Mouse (Mus musculus) midbrain, embryonic 10.5 days (tissue): ENCODE measurements around the gene Ipo4. TPM values are rescaled to one million over a fixed set of nuclear protein-coding genes. Genes with fewer than 3 reads are reported as not detected.

Source experiments
- DNase-seq: peaks from one replicate; pipeline ENCODE4 v3.0.0-alpha.2; 2017; ENCODE audit warnings: low spot score
- H3K27ac ChIP-seq: fragments of 300-500 bp; sonication (generic); replicated peaks from 2 replicates; pipeline ENCODE4 v1.5.1; 2016; ENCODE audit warnings: mild to moderate bottlenecking
- H3K27me3 ChIP-seq: fragments of 300-500 bp; sonication (generic); 2 replicates; pipeline ENCODE4 v1.6.1; 2016; ENCODE audit warnings: low read depth, mild to moderate bottlenecking; ENCODE audit not compliant: poor library complexity, severe bottlenecking
- H3K36me3 ChIP-seq: fragments of 300-500 bp; sonication (generic); 2 replicates; pipeline ENCODE4 v1.6.1; 2016; ENCODE audit warnings: mild to moderate bottlenecking, moderate library complexity
- H3K4me1 ChIP-seq: fragments of 300-500 bp; sonication (generic); 2 replicates; pipeline ENCODE4 v1.6.1; 2016
- H3K4me3 ChIP-seq: fragments of 300-500 bp; sonication (generic); 2 replicates; pipeline ENCODE4 v1.5.1; 2016; ENCODE audit warnings: mild to moderate bottlenecking, moderate library complexity
- H3K9me3 ChIP-seq: fragments of 300-500 bp; sonication (generic); replicated peaks from 2 replicates; pipeline ENCODE4 v1.6.1; 2016; ENCODE audit warnings: mild to moderate bottlenecking
- whole genome bisulfite sequencing: fragments of 180-500 bp; shearing (Covaris S2); methylation state at CpG from one replicate; pipeline ENCODE4 v1.1.7; 2016; 5-methylcytosine and 5-hydroxymethylcytosine counted together
- polyA plus RNA-seq: library from polyadenylated mRNA; unstranded; fragments of >200 nt; fragmentation: Nextera tagmentation; extraction: Ambion mirVana; gene quantifications from 2 replicates; pipeline ENCODE4 v1.2.1, GENCODE M21; 2016

Gene Ipo4
- polyA plus RNA-seq: 94.1 and 100 TPM in 2 replicates

- peak within 1 kb of the TSS; percentile 86 for H3K27ac ChIP-seq
These were observed at the start of gene Ipo4 for GRCm38 (mm10) chr14:55635523-55636007. Ipo4 (minus strand) TSS chr14:55635957.

DNA sequence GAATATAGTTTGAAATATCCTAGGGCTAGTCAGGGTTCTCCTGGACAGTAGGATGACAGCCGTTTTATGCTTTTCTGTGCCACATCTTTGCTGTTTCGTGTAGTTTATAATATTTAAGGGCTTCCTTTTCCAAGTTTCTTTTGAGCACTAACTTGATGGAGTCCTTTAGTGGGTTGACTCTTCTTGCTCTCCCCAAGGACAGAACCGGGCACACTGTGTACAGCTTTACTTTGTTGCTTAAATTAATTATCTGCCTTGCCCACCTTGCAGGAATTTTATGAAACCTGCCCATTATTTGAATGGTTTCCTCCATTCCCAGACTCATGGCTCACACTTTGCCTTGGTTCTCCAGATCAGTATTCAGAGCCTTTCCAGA is 46.3 kb upstream of the Ipo4 start:
- H3K4me3 ChIP-seq: peak overlapping the region; percentile 91
- H3K4me1 ChIP-seq: peaks cover 16% of the 10 kb centered on the region
- WGBS: 15% methylated on average over 3 of the region's 3 CpGs
- peaks cover 34% of the 10 kb centered on the region for H3K36me3 ChIP-seq
- no peaks in the 10 kb centered on the region for H3K9me3 ChIP-seq
- no peaks in the 10 kb centered on the region for H3K27me3 ChIP-seq
- peak overlapping the region; percentile 93 for H3K27ac ChIP-seq
- DNase-seq: no peak

More at GRCm38 (mm10) chr14:55635523-55636007, at the start of gene Ipo4:
- Histone ChIP-seq H3K27me3 (no peaks in the 10 kb centered on the region), H3K9me3 (no peaks in the 10 kb centered on the region), H3K36me3 (peaks cover 83% of the 10 kb centered on the region), H3K4me3 (peak within 1 kb of the TSS; percentile 80), H3K4me1 (peaks cover 21% of the 10 kb centered on the region)
- peak; percentile 92 for DNase-seq
- 4% methylated on average over 33 of the region's 33 CpGs for WGBS

DNA sequence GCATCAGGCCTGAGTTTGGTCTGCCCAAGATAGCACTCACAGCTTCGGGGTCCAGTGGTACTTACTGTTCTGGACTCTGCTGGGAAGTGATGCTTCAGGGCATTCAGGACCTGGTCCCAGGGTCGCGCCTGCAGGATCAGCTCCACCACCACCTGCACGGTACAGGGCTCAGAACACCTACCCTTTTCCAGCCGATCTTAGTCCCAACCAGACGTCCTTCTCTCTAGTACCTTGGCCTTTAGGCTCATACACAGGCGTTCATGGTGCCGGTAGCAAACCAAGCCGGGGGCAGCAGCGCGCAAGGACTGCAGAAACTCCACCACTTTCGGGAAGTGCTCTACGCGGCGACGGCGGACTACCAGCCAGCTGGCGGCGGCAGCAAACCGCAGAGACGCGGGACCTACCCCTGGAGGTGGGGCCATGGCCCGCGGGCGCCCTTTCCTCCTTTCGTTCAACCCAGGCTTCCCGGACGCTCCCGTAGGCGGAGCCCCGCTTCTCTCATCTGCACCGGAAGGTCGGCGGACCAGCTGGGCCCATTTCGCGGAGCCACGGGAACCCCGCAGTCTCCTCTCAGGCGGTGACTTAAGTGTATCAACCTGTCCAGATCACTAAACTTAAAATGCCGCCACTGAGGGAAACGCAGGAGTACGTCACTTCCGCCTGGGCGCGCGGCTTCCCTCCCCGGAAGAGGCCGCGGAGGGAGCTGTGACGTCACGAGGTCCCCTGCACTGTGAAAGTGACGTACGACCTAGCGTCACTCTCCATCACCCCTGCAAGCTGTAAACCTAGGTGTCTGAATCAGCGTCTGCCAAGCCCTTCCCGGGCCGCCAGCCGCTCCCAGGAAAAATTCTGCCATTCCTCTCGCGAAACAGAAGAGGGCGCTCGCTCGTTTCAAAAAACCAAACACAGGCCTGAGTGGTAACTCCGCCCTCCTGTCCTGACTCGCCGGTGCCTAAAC is 45.7 kb upstream of the Ipo4 start, which contains the start of gene Tinf2:
TSS of gene Tinf2 (minus strand) at position 661 of the 958 bp plus-strand sequence.
- Histone ChIP-seq H3K27me3 (no peaks in the 10 kb centered on the region), H3K9me3 (no peaks in the 10 kb centered on the region), H3K4me3 (peak within 1 kb of the TSS; percentile 91), H3K4me1 (peaks cover 16% of the 10 kb centered on the region), H3K36me3 (peaks cover 41% of the 10 kb centered on the region), H3K27ac (peak within 1 kb of the TSS; percentile 93)
- under 1% methylated on average over 66 of the region's 66 CpGs for WGBS
- peak; percentile 94 for DNase-seq

- Histone ChIP-seq H3K9me3 (no peaks in the 10 kb centered on the region), H3K4me3 (no peak overlapping the region), H3K4me1 (peaks cover 24% of the 10 kb centered on the region), H3K36me3 (peaks cover 56% of the 10 kb centered on the region), H3K27ac (no peak overlapping the region), H3K27me3 (no peaks in the 10 kb centered on the region)
- no peak for DNase-seq
- WGBS: 84% methylated on average over 4 of the region's 4 CpGs
These were observed 41.9 kb upstream of the Ipo4 start for GRCm38 (mm10) chr14:55677615-55678014.

DNA sequence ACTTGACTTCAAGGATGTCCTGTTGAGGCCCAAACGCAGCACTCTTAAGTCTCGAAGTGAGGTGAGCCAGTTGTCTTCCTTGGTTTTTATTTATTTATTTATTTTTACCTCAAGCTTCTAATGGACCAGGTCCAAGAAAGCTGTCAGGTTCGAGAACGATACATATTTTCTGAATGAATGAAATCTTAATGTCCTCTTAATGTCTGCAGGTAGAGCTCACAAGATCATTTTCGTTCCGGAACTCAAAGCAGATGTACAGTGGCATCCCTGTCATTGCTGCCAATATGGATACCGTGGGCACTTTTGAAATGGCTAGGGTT is 36.9 kb upstream of the Ipo4 start:
- DNase-seq: no peak
- Histone ChIP-seq H3K36me3 (peaks cover 45% of the 10 kb centered on the region), H3K27me3 (no peaks in the 10 kb centered on the region), H3K4me3 (peak overlapping the region; percentile 82), H3K4me1 (peaks cover 28% of the 10 kb centered on the region), H3K9me3 (no peaks in the 10 kb centered on the region), H3K27ac (peak overlapping the region; percentile 96)
- 82% methylated on average over 7 of the region's 7 CpGs for WGBS

GRCm38 (mm10) chr14:55671833-55672740 is 36.3 kb upstream of the Ipo4 start, which contains the start of the genes Gmpr2 and Nedd8:
Gmpr2 (plus strand) TSS chr14:55671941.
Nedd8 (minus strand) TSS chr14:55672124.
- Histone ChIP-seq H3K27me3 (no peaks in the 10 kb centered on the region), H3K4me3 (peak within 1 kb of the TSS; percentile 82), H3K9me3 (no peaks in the 10 kb centered on the region), H3K36me3 (peaks cover 39% of the 10 kb centered on the region), H3K27ac (peak within 1 kb of the TSS; percentile 96), H3K4me1 (peaks cover 28% of the 10 kb centered on the region)
- DNase-seq: peak; percentile 92
- under 1% methylated on average over 38 of the region's 38 CpGs for WGBS

DNA sequence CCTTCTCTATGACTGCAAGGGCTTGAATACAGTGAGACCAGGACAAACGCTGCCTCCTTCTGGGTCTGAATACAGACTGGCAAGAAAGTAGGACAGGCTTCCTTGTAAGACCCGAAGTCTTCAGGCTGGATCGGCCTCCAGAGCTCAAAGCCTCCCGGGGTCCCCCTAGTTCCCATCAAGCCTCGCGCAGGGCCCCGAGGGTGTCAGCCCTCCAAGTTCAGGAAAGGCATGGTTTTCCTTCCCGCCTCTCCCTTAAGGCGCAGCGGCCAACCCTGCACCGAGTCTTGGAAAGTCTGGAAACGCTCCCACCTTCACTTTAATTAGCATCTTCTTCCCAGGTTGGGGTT is 35.7 kb upstream of the Ipo4 start:
- Histone ChIP-seq H3K36me3 (peaks cover 38% of the 10 kb centered on the region), H3K4me3 (peak overlapping the region; percentile 82), H3K27ac (peak overlapping the region; percentile 96), H3K9me3 (no peaks in the 10 kb centered on the region), H3K4me1 (peaks cover 28% of the 10 kb centered on the region), H3K27me3 (no peaks in the 10 kb centered on the region)
- WGBS: under 1% methylated on average over 12 of the region's 12 CpGs
- no peak for DNase-seq

DNA sequence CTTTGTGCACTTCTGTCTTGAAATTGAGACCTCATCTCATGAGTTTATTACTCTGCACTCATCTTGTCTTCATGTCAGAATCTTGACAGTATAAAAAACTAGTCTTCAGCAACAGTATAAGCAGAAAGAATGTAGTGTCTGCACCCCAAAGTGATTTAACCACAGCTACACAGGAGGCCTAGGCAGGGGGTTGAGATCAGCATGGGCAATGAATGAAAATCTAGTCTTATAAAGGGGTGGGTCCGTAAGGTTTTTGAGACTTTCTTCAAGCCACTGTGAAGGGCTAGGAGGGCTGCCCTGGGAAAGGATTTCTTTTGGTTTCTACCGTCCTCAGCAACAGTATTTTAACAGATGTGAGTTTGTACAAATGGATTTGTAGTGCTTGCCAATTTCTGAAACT is 24.9 kb upstream of the Ipo4 start:
- Histone ChIP-seq H3K27ac (peak overlapping the region; percentile 89; the same call in 1 of the 2 replicates), H3K9me3 (no peaks in the 10 kb centered on the region), H3K4me3 (peak overlapping the region; percentile 80), H3K27me3 (no peaks in the 10 kb centered on the region), H3K4me1 (peaks cover 16% of the 10 kb centered on the region), H3K36me3 (peaks cover 52% of the 10 kb centered on the region)
- WGBS: 42% methylated on average over 2 of the region's 2 CpGs
- DNase-seq: no peak

- H3K36me3 ChIP-seq: peaks cover 50% of the 10 kb centered on the region
- H3K9me3 ChIP-seq: no peaks in the 10 kb centered on the region
- peaks cover 16% of the 10 kb centered on the region for H3K4me1 ChIP-seq
- H3K27me3 ChIP-seq: no peaks in the 10 kb centered on the region
- peak within 1 kb of the TSS; percentile 89 for H3K27ac ChIP-seq
- DNase-seq: peak; percentile 80
- H3K4me3 ChIP-seq: peak within 1 kb of the TSS; percentile 80
- under 1% methylated on average over 39 of the region's 39 CpGs for WGBS
These were observed 24.3 kb upstream of the Ipo4 start, which contains the start of gene Mdp1 for GRCm38 (mm10) chr14:55659960-55660573. Mdp1 (minus strand) TSS chr14:55660508.

DNA sequence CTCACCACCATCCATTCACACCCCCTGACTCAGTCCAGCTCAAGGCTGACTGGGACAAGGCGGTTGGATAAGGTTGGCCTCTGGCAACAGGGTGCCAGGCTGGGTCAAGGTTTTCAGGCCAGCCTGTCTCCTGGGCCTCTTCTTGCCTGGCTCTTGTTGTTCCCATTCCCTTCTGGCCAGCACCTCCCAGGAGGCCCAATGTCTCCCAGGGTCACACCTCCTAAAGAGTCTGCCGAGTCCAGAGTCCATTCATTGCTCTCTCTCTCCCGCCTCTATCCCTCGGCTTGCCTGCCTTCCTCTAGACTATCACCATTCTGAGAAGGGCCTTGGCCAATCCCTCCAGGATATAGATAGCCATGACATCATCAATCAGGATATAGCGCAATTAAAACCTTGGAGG is 22.3 kb upstream of the Ipo4 start:
- Histone ChIP-seq H3K27ac (no peak overlapping the region), H3K27me3 (no peaks in the 10 kb centered on the region), H3K9me3 (no peaks in the 10 kb centered on the region), H3K4me1 (peaks cover 16% of the 10 kb centered on the region), H3K4me3 (no peak overlapping the region; the same call in 1 of the 2 replicates), H3K36me3 (peaks cover 39% of the 10 kb centered on the region)
- DNase-seq: no peak
- 93% methylated on average over 5 of the region's 5 CpGs for WGBS

DNA sequence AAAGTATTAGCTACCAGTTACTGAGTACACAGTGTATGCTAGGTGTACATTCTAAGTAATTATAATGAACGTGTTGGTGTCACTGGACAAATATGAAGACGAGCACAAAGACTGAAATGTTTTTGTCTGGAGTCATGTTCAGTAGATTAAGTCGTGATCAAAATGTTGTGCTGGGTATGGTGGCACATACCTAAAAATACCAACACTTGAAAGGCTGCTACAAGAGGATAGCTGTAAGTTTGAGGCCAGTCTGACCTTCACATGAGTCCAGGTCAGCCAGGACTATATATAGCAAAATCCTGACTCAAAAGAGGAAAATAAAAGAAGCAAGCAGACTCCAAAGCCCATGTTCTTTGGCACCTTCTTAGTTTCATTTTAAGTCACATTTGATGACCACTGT is 21.2 kb upstream of the Ipo4 start:
- H3K36me3 ChIP-seq: peaks cover 28% of the 10 kb centered on the region
- H3K9me3 ChIP-seq: no peaks in the 10 kb centered on the region
- H3K27ac ChIP-seq: no peak overlapping the region
- H3K27me3 ChIP-seq: no peaks in the 10 kb centered on the region
- 93% methylated on average over 3 of the region's 3 CpGs for WGBS
- no peak for DNase-seq
- no peak overlapping the region for H3K4me3 ChIP-seq
- peaks cover 16% of the 10 kb centered on the region for H3K4me1 ChIP-seq

DNA sequence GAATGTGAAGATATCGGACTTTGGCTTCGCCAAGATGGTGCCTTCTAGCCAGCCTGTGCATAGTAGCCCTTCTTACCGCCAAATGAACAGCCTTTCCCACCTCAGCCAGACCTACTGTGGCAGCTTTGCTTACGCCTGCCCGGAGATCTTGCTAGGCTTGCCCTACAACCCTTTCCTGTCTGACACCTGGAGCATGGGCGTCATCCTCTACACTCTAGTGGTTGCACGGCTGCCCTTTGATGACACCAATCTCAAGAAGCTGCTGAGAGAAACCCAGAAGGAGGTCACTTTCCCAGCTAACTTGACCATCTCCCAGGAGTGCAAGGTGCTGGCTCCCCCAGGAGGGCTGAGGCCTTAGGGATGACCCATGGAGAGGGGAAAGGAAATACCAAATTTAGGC is 15.8 kb upstream of the Ipo4 start:
- H3K27ac ChIP-seq: no peak overlapping the region
- no peak overlapping the region for H3K4me3 ChIP-seq
- no peaks in the 10 kb centered on the region for H3K27me3 ChIP-seq
- DNase-seq: no peak
- peaks cover 10% of the 10 kb centered on the region for H3K36me3 ChIP-seq
- no peaks in the 10 kb centered on the region for H3K9me3 ChIP-seq
- H3K4me1 ChIP-seq: no peaks in the 10 kb centered on the region
- 89% methylated on average over 7 of the region's 7 CpGs for WGBS
